ENCODE assay signal across 8 mouse cellular contexts in genomic region chr12:110736641-110737040, GRCm38 (mm10). TPM values are rescaled to one million over a fixed set of nuclear protein-coding genes. Genes with fewer than 3 reads are reported as not detected.
DNase-seq lines count a peak whose midpoint lies in the region; ATAC-seq and TF ChIP-seq lines count a peak whose summit lies in the region.

No protein-coding gene starts in this region.

- H3K27me3 ChIP-seq in heart, postnatal 0 days (ENCODE audit: control insufficient read depth, insufficient read depth, low read length) = no peaks in the 10 kb centered on the region
- H3K27me3 ChIP-seq in midbrain, embryonic 12.5 days = peaks cover 18% of the 10 kb centered on the region

- in situ Hi-C loops in ES-E14 (cut with MboI; ENCODE audit: low sequenced_read_pairs in 2 of 2, unreplicated experiment in 2 of 2) = no loop called here

- ATAC-seq in heart, postnatal 0 days (ENCODE audit: insufficient read depth, low read depth) = no peak
- ATAC-seq in granulocyte monocyte progenitor cell, adult 5-6 weeks (replicated peaks; ENCODE audit: poor library complexity, severe bottlenecking) = peak; percentile 43
- no peak for ATAC-seq in midbrain, embryonic 12.5 days (ENCODE audit: low FRiP score, low read depth)

- no peaks in the 10 kb centered on the region for H3K9me3 ChIP-seq in heart, postnatal 0 days (replicated peaks; ENCODE audit: control insufficient read depth, low read length)
- no peaks in the 10 kb centered on the region for H3K9me3 ChIP-seq in ES-E14 (ENCODE audit: control insufficient read depth, insufficient read depth, low read depth, low read length)
- no peaks in the 10 kb centered on the region for H3K9me3 ChIP-seq in midbrain, embryonic 12.5 days

- H3K4me1 ChIP-seq in heart, postnatal 0 days (ENCODE audit: control insufficient read depth, insufficient read depth) = peaks cover 8% of the 10 kb centered on the region
- peaks cover 0 to 2% of the 10 kb centered on the region in 2 experiments; a peak in 1 of 4 replicates for H3K4me1 ChIP-seq in ES-E14 (ENCODE audit: control insufficient read depth in 2 of 2, insufficient read depth in 2 of 2, low read length in 2 of 2, poor library complexity in 1 of 2)
- H3K4me1 ChIP-seq in midbrain, embryonic 12.5 days = peaks cover 14% of the 10 kb centered on the region

- no peak for TF ChIP-seq EP300 in heart, postnatal 0 days (IDR thresholded peaks at IDR 0.05; ENCODE audit: low read depth)

- H3K27ac ChIP-seq in heart, postnatal 0 days (ENCODE audit: low read depth) = no peak overlapping the region
- H3K27ac ChIP-seq in ES-E14 (ENCODE audit: insufficient read depth, low read depth, low read length, poor library complexity, severe bottlenecking) = no peak overlapping the region
- H3K27ac ChIP-seq in midbrain, embryonic 12.5 days (replicated peaks) = no peak overlapping the region

- peak overlapping the region; percentile 90; the same call in 1 of the 2 replicates for H3K4me2 ChIP-seq in heart, postnatal 0 days (ENCODE audit: low read depth, low read length)
- peak overlapping the region; percentile 93 for H3K4me2 ChIP-seq in midbrain, embryonic 12.5 days (replicated peaks)

- WGBS in heart, postnatal 0 days = 11% methylated on average over 4 of the region's 4 CpGs
- 28% methylated on average over 4 of the region's 4 CpGs for WGBS in midbrain, embryonic 12.5 days

- H3K4me3 ChIP-seq in heart, postnatal 0 days (ENCODE audit: low read depth, low read length) = peak overlapping the region; percentile 79
- H3K4me3 ChIP-seq in ES-E14 (ENCODE audit: insufficient read depth in 1 of 2, low read depth in 1 of 2, low read length in 2 of 2, poor library complexity in 1 of 2, severe bottlenecking in 1 of 2) = peak overlapping the region; percentile 74 to 100; a peak in 2 of 4 replicates
- peak overlapping the region; percentile 100; the same call in 1 of the 2 replicates for H3K4me3 ChIP-seq in midbrain, embryonic 12.5 days

- no peak for TF ChIP-seq CTCF in heart, postnatal 0 days (IDR thresholded peaks at IDR 0.05; ENCODE audit: low read depth)

- DNase-seq in heart, postnatal 0 days (ENCODE audit: low spot score) = no peak
- DNase-seq in heart, adult 11 months = no peak
- no peak for DNase-seq in ES-E14 (ENCODE audit: low read depth, low spot score)
- DNase-seq in spleen, postnatal 36 days (ENCODE audit: low spot score in 2 of 2) = no peak
- DNase-seq in adrenal gland, adult 2 months = no peak
- DNase-seq in spleen, adult 18-20 months = no peak

- H3K36me3 ChIP-seq in heart, postnatal 0 days (replicated peaks; ENCODE audit: control insufficient read depth, insufficient read depth, low read length) = no peaks in the 10 kb centered on the region
- H3K36me3 ChIP-seq in ES-E14 (ENCODE audit: control insufficient read depth, insufficient read depth, low read length, poor library complexity, severe bottlenecking) = no peaks in the 10 kb centered on the region
- no peaks in the 10 kb centered on the region for H3K36me3 ChIP-seq in midbrain, embryonic 12.5 days

- H3K9ac ChIP-seq in heart, postnatal 0 days (replicated peaks; ENCODE audit: low read depth, low read length) = no peak overlapping the region
- H3K9ac ChIP-seq in ES-E14 (ENCODE audit: insufficient read depth, low read depth, low read length, poor library complexity, severe bottlenecking) = no peak overlapping the region
- no peak overlapping the region for H3K9ac ChIP-seq in midbrain, embryonic 12.5 days (replicated peaks)

TF ChIP-seq in ES-E14, 5 proteins besides CTCF, POLR2A, EP300 and RAD21:
- TF ChIP-seq ZNF384 (IDR thresholded peaks at IDR 0.05; ENCODE audit: low read depth, low read length) = no peak
- TF ChIP-seq MAFK (IDR thresholded peaks at IDR 0.05; ENCODE audit: insufficient read depth, low read depth, low read length) = no peak
- TF ChIP-seq ZC3H11A (IDR thresholded peaks at IDR 0.05; ENCODE audit: borderline replicate concordance, low read depth, low read length) = no peak

RNA-seq across cellular contexts. Expression of gene Wdr20, which starts 1.1 kb away (rescaled TPM):
- 36.9 and 45.8 TPM in 2 replicates for total RNA-seq in heart, postnatal 0 days (2014; rRNA removed; ENCODE audit: low replicate concordance)
- 10.7 and 12.1 TPM in 2 replicates for polyA plus RNA-seq in heart, postnatal 0 days (2015; fragmentation: Nextera tagmentation; extraction: Ambion mirVana)
- total RNA-seq in ES-E14 (2012; rRNA removed) = 27.4 and 30.3 TPM in 2 replicates
- total RNA-seq in granulocyte monocyte progenitor cell, adult 5-6 weeks (2014; fragmentation: Nextera tagmentation) = 19.4 and 25.9 TPM in 2 replicates
- total RNA-seq in granulocyte monocyte progenitor cell, adult 5-6 weeks (2017) = 25.4 and 35.3 TPM in 2 replicates
- polyA plus RNA-seq in midbrain, embryonic 12.5 days (2016; fragmentation: Nextera tagmentation; extraction: Ambion mirVana) = 32.1 and 32.6 TPM in 2 replicates
- 10 to 100 TPM; 46.8 to 53.3 TPM for total RNA-seq in adrenal gland, adult 2 months (2021)
- polyA plus RNA-seq in adrenal gland, adult 2 months (2012; rRNA removed) = 19.1 and 23.8 TPM in 2 replicates

RNA-seq across cellular contexts. Expression of gene Hsp90aa1, which starts 34.1 kb away (rescaled TPM):
- total RNA-seq in heart, postnatal 0 days (2014; rRNA removed; ENCODE audit: low replicate concordance) = 181 and 434 TPM in 2 replicates
- polyA plus RNA-seq in heart, postnatal 0 days (2015; fragmentation: Nextera tagmentation; extraction: Ambion mirVana) = 255 and 258 TPM in 2 replicates
- total RNA-seq in ES-E14 (2012; rRNA removed) = 1,672 and 2,383 TPM in 2 replicates
- 686 and 764 TPM in 2 replicates for total RNA-seq in granulocyte monocyte progenitor cell, adult 5-6 weeks (2014; fragmentation: Nextera tagmentation)
- total RNA-seq in granulocyte monocyte progenitor cell, adult 5-6 weeks (2017) = 1,405 and 1,810 TPM in 2 replicates
- polyA plus RNA-seq in midbrain, embryonic 12.5 days (2016; fragmentation: Nextera tagmentation; extraction: Ambion mirVana) = 1,236 and 1,324 TPM in 2 replicates
- 100 to 1,000 TPM; 854 to 984 TPM for total RNA-seq in adrenal gland, adult 2 months (2021)
- 22.5 and 33.7 TPM in 2 replicates for polyA plus RNA-seq in adrenal gland, adult 2 months (2012; rRNA removed)

RNA-seq across cellular contexts. Expression of gene 1700001K19Rik, which starts 54.2 kb away (rescaled TPM):
- not detected in 2 replicates for total RNA-seq in heart, postnatal 0 days (2014; rRNA removed; ENCODE audit: low replicate concordance)
- 0.16 TPM in 1 of 2 replicates, not detected in the other for polyA plus RNA-seq in heart, postnatal 0 days (2015; fragmentation: Nextera tagmentation; extraction: Ambion mirVana)
- total RNA-seq in ES-E14 (2012; rRNA removed) = not detected in 2 replicates
- total RNA-seq in granulocyte monocyte progenitor cell, adult 5-6 weeks (2014; fragmentation: Nextera tagmentation) = not detected in 2 replicates
- total RNA-seq in granulocyte monocyte progenitor cell, adult 5-6 weeks (2017) = not detected in 2 replicates
- polyA plus RNA-seq in midbrain, embryonic 12.5 days (2016; fragmentation: Nextera tagmentation; extraction: Ambion mirVana) = not detected in 2 replicates
- total RNA-seq in adrenal gland, adult 2 months (2021) = not detected
- polyA plus RNA-seq in adrenal gland, adult 2 months (2012; rRNA removed) = not detected in 2 replicates
